Mouse (Mus musculus): ENCODE results near the gene Smpdl3b. TPM values are rescaled to one million over a fixed set of nuclear protein-coding genes. Genes with fewer than 3 reads are reported as not detected.

The Smpdl3b gene
- total RNA-seq, 1 experiment, result 28.9 TPM

GRCm38 (mm10) chr4:132718251-132718650 is 38.8 kb downstream of the Smpdl3b start:
- no peak for DNase-seq (ENCODE audit: low read depth, low spot score)
- Histone ChIP-seq H3K27ac (ENCODE audit: insufficient read depth, low read depth, low read length, poor library complexity, severe bottlenecking) (no peak overlapping the region), H3K4me1 (ENCODE audit: control insufficient read depth in 2 of 2, insufficient read depth in 2 of 2, low read length in 2 of 2, poor library complexity in 1 of 2) (no peaks in the 10 kb centered on the region), H3K9me3 (ENCODE audit: control insufficient read depth, insufficient read depth, low read depth, low read length) (no peaks in the 10 kb centered on the region), H3K36me3 (ENCODE audit: control insufficient read depth, insufficient read depth, low read length, poor library complexity, severe bottlenecking) (peaks cover 33% of the 10 kb centered on the region), H3K9ac (ENCODE audit: insufficient read depth, low read depth, low read length, poor library complexity, severe bottlenecking) (no peak overlapping the region), H3K4me3 (ENCODE audit: insufficient read depth in 1 of 2, low read depth in 1 of 2, low read length in 2 of 2, poor library complexity in 1 of 2, severe bottlenecking in 1 of 2) (no peak overlapping the region)
- TF ChIP-seq HCFC1 (IDR thresholded peaks at IDR 0.05; ENCODE audit: borderline replicate concordance, insufficient read depth, low read length), result no peak
- no peak for TF ChIP-seq ZNF384 (IDR thresholded peaks at IDR 0.05; ENCODE audit: low read depth, low read length)
- TF ChIP-seq ZC3H11A (IDR thresholded peaks at IDR 0.05; ENCODE audit: borderline replicate concordance, low read depth, low read length), result no peak
- no peak for TF ChIP-seq CHD2 (IDR thresholded peaks at IDR 0.05; ENCODE audit: low read depth, low read length)
- TF ChIP-seq MAFK (IDR thresholded peaks at IDR 0.05; ENCODE audit: insufficient read depth, low read depth, low read length), result no peak
- in situ Hi-C loops (cut with MboI; ENCODE audit: low sequenced_read_pairs in 2 of 2, unreplicated experiment in 2 of 2), result no loop called here

GRCm38 (mm10) chr4:132713181-132713580 is 43.9 kb downstream of the Smpdl3b start:
- Histone ChIP-seq H3K4me3 (ENCODE audit: insufficient read depth in 1 of 2, low read depth in 1 of 2, low read length in 2 of 2, poor library complexity in 1 of 2, severe bottlenecking in 1 of 2) (no peak overlapping the region), H3K9me3 (ENCODE audit: control insufficient read depth, insufficient read depth, low read depth, low read length) (no peaks in the 10 kb centered on the region), H3K9ac (ENCODE audit: insufficient read depth, low read depth, low read length, poor library complexity, severe bottlenecking) (no peak overlapping the region), H3K27ac (ENCODE audit: insufficient read depth, low read depth, low read length, poor library complexity, severe bottlenecking) (no peak overlapping the region), H3K36me3 (ENCODE audit: control insufficient read depth, insufficient read depth, low read length, poor library complexity, severe bottlenecking) (peaks cover 37% of the 10 kb centered on the region), H3K4me1 (ENCODE audit: control insufficient read depth in 2 of 2, insufficient read depth in 2 of 2, low read length in 2 of 2, poor library complexity in 1 of 2) (no peaks in the 10 kb centered on the region)
- TF ChIP-seq HCFC1 (IDR thresholded peaks at IDR 0.05; ENCODE audit: borderline replicate concordance, insufficient read depth, low read length) (no peak), ZC3H11A (IDR thresholded peaks at IDR 0.05; ENCODE audit: borderline replicate concordance, low read depth, low read length) (no peak), CHD2 (IDR thresholded peaks at IDR 0.05; ENCODE audit: low read depth, low read length) (no peak), MAFK (IDR thresholded peaks at IDR 0.05; ENCODE audit: insufficient read depth, low read depth, low read length) (no peak), ZNF384 (IDR thresholded peaks at IDR 0.05; ENCODE audit: low read depth, low read length) (no peak)
- no peak for DNase-seq (ENCODE audit: low read depth, low spot score)
- in situ Hi-C loops (cut with MboI; ENCODE audit: low sequenced_read_pairs in 2 of 2, unreplicated experiment in 2 of 2), result no loop called here

DNA sequence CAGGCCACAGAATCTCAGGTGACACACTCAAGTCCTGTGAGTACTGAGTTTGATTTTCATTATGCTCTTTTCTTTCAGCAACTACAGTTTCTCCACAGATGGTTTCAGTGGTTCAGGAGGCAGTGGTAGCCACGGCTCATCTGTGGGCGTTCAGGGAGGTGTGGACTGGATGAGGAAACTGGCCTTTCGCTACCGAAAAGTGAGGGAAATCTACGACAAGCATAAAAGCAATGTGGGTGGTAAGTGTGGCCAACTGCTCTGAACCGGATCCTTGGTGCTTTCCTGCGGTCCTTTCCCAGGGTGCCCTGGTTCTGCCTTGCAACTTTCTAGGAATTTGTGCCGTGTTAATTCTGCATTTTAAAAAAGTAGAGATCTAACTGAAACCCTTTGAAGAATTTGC is 50.2 kb downstream of the Smpdl3b start:
- Histone ChIP-seq H3K9me3 (ENCODE audit: control insufficient read depth, insufficient read depth, low read depth, low read length) (no peaks in the 10 kb centered on the region), H3K27ac (ENCODE audit: insufficient read depth, low read depth, low read length, poor library complexity, severe bottlenecking) (no peak overlapping the region), H3K9ac (ENCODE audit: insufficient read depth, low read depth, low read length, poor library complexity, severe bottlenecking) (no peak overlapping the region), H3K4me3 (ENCODE audit: insufficient read depth in 1 of 2, low read depth in 1 of 2, low read length in 2 of 2, poor library complexity in 1 of 2, severe bottlenecking in 1 of 2) (no peak overlapping the region), H3K36me3 (ENCODE audit: control insufficient read depth, insufficient read depth, low read length, poor library complexity, severe bottlenecking) (peaks cover 40% of the 10 kb centered on the region), H3K4me1 (ENCODE audit: control insufficient read depth in 2 of 2, insufficient read depth in 2 of 2, low read length in 2 of 2, poor library complexity in 1 of 2) (no peaks in the 10 kb centered on the region)
- no peak for DNase-seq (ENCODE audit: low read depth, low spot score)
- no peak for TF ChIP-seq ZC3H11A (IDR thresholded peaks at IDR 0.05; ENCODE audit: borderline replicate concordance, low read depth, low read length)
- no peak for TF ChIP-seq MAFK (IDR thresholded peaks at IDR 0.05; ENCODE audit: insufficient read depth, low read depth, low read length)
- no peak for TF ChIP-seq HCFC1 (IDR thresholded peaks at IDR 0.05; ENCODE audit: borderline replicate concordance, insufficient read depth, low read length)
- TF ChIP-seq CHD2 (IDR thresholded peaks at IDR 0.05; ENCODE audit: low read depth, low read length), result no peak
- in situ Hi-C loops (cut with MboI; ENCODE audit: low sequenced_read_pairs in 2 of 2, unreplicated experiment in 2 of 2), result no loop called here

- no peak for TF ChIP-seq ZC3H11A (IDR thresholded peaks at IDR 0.05; ENCODE audit: borderline replicate concordance, low read depth, low read length)
- no peak for TF ChIP-seq MAFK (IDR thresholded peaks at IDR 0.05; ENCODE audit: insufficient read depth, low read depth, low read length)
- TF ChIP-seq HCFC1 (IDR thresholded peaks at IDR 0.05; ENCODE audit: borderline replicate concordance, insufficient read depth, low read length), result no peak
- TF ChIP-seq ZNF384 (IDR thresholded peaks at IDR 0.05; ENCODE audit: low read depth, low read length), result no peak
- no peak for TF ChIP-seq CHD2 (IDR thresholded peaks at IDR 0.05; ENCODE audit: low read depth, low read length)
- in situ Hi-C loops (cut with MboI; ENCODE audit: low sequenced_read_pairs in 2 of 2, unreplicated experiment in 2 of 2), result no loop called here
Observed at GRCm38 (mm10) chr4:132702076-132702475, 55.0 kb downstream of the Smpdl3b start.

DNA sequence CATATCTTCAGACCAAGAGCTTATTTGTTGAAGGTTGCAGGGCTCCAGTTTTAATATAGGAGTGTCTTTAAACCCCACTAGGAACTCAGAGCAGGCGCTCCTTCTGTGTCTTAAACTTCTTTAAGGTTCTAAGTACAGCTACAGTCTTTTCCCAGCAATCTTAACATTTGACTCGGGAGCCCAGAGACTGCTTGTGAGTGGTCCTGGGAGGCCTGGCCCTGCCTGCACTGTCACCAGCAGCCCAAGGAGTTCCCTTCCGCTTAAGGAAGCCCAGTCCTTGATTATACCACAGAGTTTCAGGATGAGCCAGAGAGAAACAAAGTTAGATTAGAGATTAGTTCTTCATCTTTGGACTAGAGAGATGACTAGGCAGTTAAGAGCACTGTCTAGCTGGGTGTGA is 63.7 kb downstream of the Smpdl3b start:
- no peak for DNase-seq (ENCODE audit: low read depth, low spot score)
- H3K9me3 ChIP-seq (ENCODE audit: control insufficient read depth, insufficient read depth, low read depth, low read length), result no peaks in the 10 kb centered on the region
- H3K4me1 ChIP-seq (ENCODE audit: control insufficient read depth in 2 of 2, insufficient read depth in 2 of 2, low read length in 2 of 2, poor library complexity in 1 of 2), result no peaks in the 10 kb centered on the region
- H3K27ac ChIP-seq (ENCODE audit: insufficient read depth, low read depth, low read length, poor library complexity, severe bottlenecking), result no peak overlapping the region
- no peak for TF ChIP-seq ZC3H11A (IDR thresholded peaks at IDR 0.05; ENCODE audit: borderline replicate concordance, low read depth, low read length)
- H3K4me3 ChIP-seq (ENCODE audit: insufficient read depth in 1 of 2, low read depth in 1 of 2, low read length in 2 of 2, poor library complexity in 1 of 2, severe bottlenecking in 1 of 2), result no peak overlapping the region
- in situ Hi-C loops (cut with MboI; ENCODE audit: low sequenced_read_pairs in 2 of 2, unreplicated experiment in 2 of 2), result no loop called here
- no peak overlapping the region for H3K9ac ChIP-seq (ENCODE audit: insufficient read depth, low read depth, low read length, poor library complexity, severe bottlenecking)
- H3K36me3 ChIP-seq (ENCODE audit: control insufficient read depth, insufficient read depth, low read length, poor library complexity, severe bottlenecking), result peaks cover 15% of the 10 kb centered on the region

More at GRCm38 (mm10) chr4:132702076-132702475, 55.0 kb downstream of the Smpdl3b start:
- Histone ChIP-seq H3K27ac (ENCODE audit: insufficient read depth, low read depth, low read length, poor library complexity, severe bottlenecking) (no peak overlapping the region), H3K4me1 (ENCODE audit: control insufficient read depth in 2 of 2, insufficient read depth in 2 of 2, low read length in 2 of 2, poor library complexity in 1 of 2) (no peaks in the 10 kb centered on the region), H3K9ac (ENCODE audit: insufficient read depth, low read depth, low read length, poor library complexity, severe bottlenecking) (no peak overlapping the region), H3K36me3 (ENCODE audit: control insufficient read depth, insufficient read depth, low read length, poor library complexity, severe bottlenecking) (peaks cover 19% of the 10 kb centered on the region), H3K4me3 (ENCODE audit: insufficient read depth in 1 of 2, low read depth in 1 of 2, low read length in 2 of 2, poor library complexity in 1 of 2, severe bottlenecking in 1 of 2) (no peak overlapping the region), H3K9me3 (ENCODE audit: control insufficient read depth, insufficient read depth, low read depth, low read length) (no peaks in the 10 kb centered on the region)
- DNase-seq (ENCODE audit: low read depth, low spot score), result no peak
